Mouse (Mus musculus) layer of hippocampus, postnatal 36 days (tissue): ENCODE measurements around the gene Il2. TPM values are rescaled to one million over a fixed set of nuclear protein-coding genes. Genes with fewer than 3 reads are reported as not detected.

Experiments
- total RNA-seq, 2 experiments: library from RNA; stranded (reverse); gene quantifications; 2 replicates each; pipeline ENCODE4 v1.2.3; 2021

The Il2 gene
- total RNA-seq, 2 experiments from 2014 or later = not detected

Other genes starting within 250 kb of the Il2 start
- not detected for gene Adad1, start 62.4 kb downstream of the Il2 start, total RNA-seq
- not detected for gene Il21, start 106.7 kb upstream of the Il2 start, total RNA-seq
- 1 to 10 TPM; 5.8 to 7.5 TPM for gene Bbs12, start 186.6 kb upstream of the Il2 start, total RNA-seq
- 10 to 100 TPM in 1 of 2 experiments, 1 to 10 TPM in 1; 8.9 to 10.5 TPM for gene Cetn4, start 186.7 kb upstream of the Il2 start, total RNA-seq
- 1 to 10 TPM; 7.3 to 8.5 TPM for gene Fgf2, start 222.4 kb upstream of the Il2 start, total RNA-seq